Mouse (Mus musculus) forebrain, embryonic 14.5 days (tissue): ENCODE data around the gene Ssbp1. TPM values are rescaled to one million over a fixed set of nuclear protein-coding genes. Genes with fewer than 3 reads are reported as not detected.

ENCODE experiments used
- ATAC-seq: fragments of 200-750 bp; cut with Nextera tagmentation; 2 replicates; pipeline ENCODE4 v1.8.0; 2017; ENCODE audit warnings: mild to moderate bottlenecking, moderate library complexity
- DNase-seq: peaks from one replicate; pipeline ENCODE4 v3.0.0-alpha.2; 2015; ENCODE audit warnings: low spot score
- H3K27ac ChIP-seq: fragments of 300-500 bp; sonication (generic); 2 replicates; pipeline ENCODE4 v1.5.1; 2014; ENCODE audit warnings: low read depth, mild to moderate bottlenecking, control low read depth, low read length, moderate library complexity
- H3K27me3 ChIP-seq: fragments of 300-500 bp; sonication (generic); replicated peaks from 2 replicates; pipeline ENCODE4 v1.6.1; 2014; ENCODE audit warnings: low read length, control low read depth, mixed read lengths; ENCODE audit not compliant: control insufficient read depth, insufficient read depth
- H3K36me3 ChIP-seq: fragments of 300-500 bp; sonication (generic); 2 replicates; pipeline ENCODE4 v1.6.1; 2014; ENCODE audit warnings: low read length, control low read depth; ENCODE audit not compliant: control insufficient read depth, insufficient read depth
- H3K4me1 ChIP-seq: fragments of 300-500 bp; sonication (generic); 2 replicates; pipeline ENCODE4 v1.6.1; 2014; ENCODE audit warnings: antibody characterized with exemption, low read length, control low read depth; ENCODE audit not compliant: control insufficient read depth, insufficient read depth
- H3K4me2 ChIP-seq: fragments of 300-500 bp; sonication (generic); 2 replicates; pipeline ENCODE4 v1.6.1; 2014; ENCODE audit warnings: mild to moderate bottlenecking, control low read depth, low read length
- H3K4me3 ChIP-seq: fragments of 300-500 bp; sonication (generic); 2 replicates; pipeline ENCODE4 v1.5.1; 2014; ENCODE audit warnings: low read depth, low read length, control low read depth
- H3K9ac ChIP-seq: fragments of 300-500 bp; sonication (generic); 2 replicates; pipeline ENCODE4 v1.6.1; 2014; ENCODE audit warnings: mild to moderate bottlenecking, low read length, control low read depth, moderate library complexity
- H3K9me3 ChIP-seq: fragments of 300-500 bp; sonication (generic); replicated peaks from 2 replicates; pipeline ENCODE4 v1.6.1; 2016; ENCODE audit warnings: low read length, control low read depth, mixed read lengths; ENCODE audit not compliant: control insufficient read depth
- WGBS: fragments of 180-500 bp; shearing (Covaris S2); extraction: QIAGEN DNeasy Blood & Tissue Kit; methylation state at CpG from one replicate; pipeline ENCODE4 v1.1.7; 2014; 5-methylcytosine and 5-hydroxymethylcytosine counted together
- polyA plus RNA-seq: library from polyadenylated mRNA; unstranded; fragments of >200 nt; fragmentation: Nextera tagmentation; extraction: Ambion mirVana; gene quantifications from 2 replicates; pipeline ENCODE4 v1.2.1, GENCODE M21; 2014

Gene Ssbp1
- polyA plus RNA-seq: 116 and 140 TPM in 2 replicates

- under 1% methylated on average over 54 of the region's 54 CpGs for WGBS
- Histone ChIP-seq H3K4me2 (peak within 1 kb of the TSS; percentile 67), H3K9ac (peak within 1 kb of the TSS; percentile 89), H3K36me3 (peaks cover 26% of the 10 kb centered on the region), H3K27ac (peak within 1 kb of the TSS; percentile 95), H3K4me3 (peak within 1 kb of the TSS; percentile 79), H3K27me3 (no peaks in the 10 kb centered on the region), H3K9me3 (no peaks in the 10 kb centered on the region), H3K4me1 (peaks cover 4% of the 10 kb centered on the region)
- DNase-seq: peak; percentile 98
- ATAC-seq: peak; percentile 98
These were observed at the start of gene Ssbp1 for GRCm38 (mm10) chr6:40470916-40471719. Gene Ssbp1, plus strand, starts transcription at chr6:40471352.

- no peak overlapping the region for H3K9ac ChIP-seq
- no peak for ATAC-seq
- 87% methylated on average over 1 of the region's 1 CpGs for WGBS
- no peak overlapping the region for H3K4me3 ChIP-seq
- no peaks in the 10 kb centered on the region for H3K27me3 ChIP-seq
- H3K27ac ChIP-seq: no peak overlapping the region
- H3K36me3 ChIP-seq: peaks cover 28% of the 10 kb centered on the region
- H3K4me1 ChIP-seq: peaks cover under 1% of the 10 kb centered on the region; the same call in 1 of the 2 replicates
- DNase-seq: no peak
- no peak overlapping the region for H3K4me2 ChIP-seq
- H3K9me3 ChIP-seq: no peaks in the 10 kb centered on the region
These were observed 48.1 kb upstream of the Ssbp1 start for GRCm38 (mm10) chr6:40423013-40423412.

DNA sequence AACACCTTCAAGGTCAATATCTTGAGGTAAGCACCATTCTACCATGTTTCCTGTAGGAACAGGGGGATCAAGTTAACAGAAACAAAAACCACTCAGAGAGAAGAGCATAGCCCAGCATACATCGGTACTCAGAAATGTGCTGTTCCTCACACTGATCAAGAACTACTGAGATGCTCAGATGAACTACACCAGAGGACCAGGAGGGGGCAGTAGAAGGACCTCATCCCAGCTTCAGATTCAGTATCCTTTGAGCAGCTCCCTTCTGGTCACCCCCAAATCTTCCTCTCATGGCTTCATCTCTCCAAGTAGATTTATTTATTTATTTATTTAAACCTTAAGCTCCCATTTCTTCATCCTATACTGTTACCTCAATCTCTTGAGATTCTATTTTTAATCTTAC lies 47.4 kb upstream of the Ssbp1 start:
- Histone ChIP-seq H3K36me3 (peaks cover 23% of the 10 kb centered on the region), H3K4me1 (peaks cover 6% of the 10 kb centered on the region; the same call in 1 of the 2 replicates), H3K9me3 (no peaks in the 10 kb centered on the region), H3K9ac (no peak overlapping the region), H3K27ac (no peak overlapping the region), H3K27me3 (no peaks in the 10 kb centered on the region), H3K4me3 (no peak overlapping the region), H3K4me2 (no peak overlapping the region)
- WGBS: 61% methylated on average over 1 of the region's 1 CpGs
- ATAC-seq (0 out of 2 replicates have a peak, but pooled peaks have one; percentile 52), DNase-seq (peak; percentile 61)

DNA sequence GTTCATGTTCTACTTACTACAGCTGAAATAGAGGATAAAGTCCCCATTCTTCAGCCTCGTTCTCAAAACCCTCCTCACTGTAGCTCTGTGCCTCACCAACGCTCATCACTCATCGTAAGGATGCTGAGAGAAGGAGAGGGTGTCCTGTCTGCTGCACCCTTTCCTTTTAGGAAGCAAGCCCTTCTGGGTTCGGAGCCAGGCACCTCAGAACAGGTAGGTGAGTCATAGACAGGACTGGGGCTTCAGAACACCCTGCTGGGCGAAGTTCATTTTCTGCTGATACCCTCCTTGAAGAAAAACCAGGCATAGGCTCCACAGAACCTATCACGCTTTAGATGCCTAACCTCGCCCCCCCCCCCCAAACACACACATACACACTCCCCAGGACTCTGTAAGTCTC lies 43.7 kb upstream of the Ssbp1 start:
- no peak overlapping the region for H3K4me3 ChIP-seq
- WGBS: 86% methylated on average over 7 of the region's 7 CpGs
- H3K27me3 ChIP-seq: no peaks in the 10 kb centered on the region
- H3K36me3 ChIP-seq: peaks cover 3% of the 10 kb centered on the region
- H3K27ac ChIP-seq: no peak overlapping the region
- H3K4me1 ChIP-seq: peaks cover 28% of the 10 kb centered on the region
- no peaks in the 10 kb centered on the region for H3K9me3 ChIP-seq
- no peak overlapping the region for H3K4me2 ChIP-seq
- DNase-seq (no peak), ATAC-seq (no peak)
- H3K9ac ChIP-seq: no peak overlapping the region

- no peaks in the 10 kb centered on the region for H3K27me3 ChIP-seq
- H3K4me2 ChIP-seq: peak overlapping the region; percentile 4; the same call in 1 of the 2 replicates
- peak overlapping the region; percentile 74 for H3K27ac ChIP-seq
- peak; percentile 75 for DNase-seq
- no peak overlapping the region; the same call in 1 of the 2 replicates for H3K9ac ChIP-seq
- ATAC-seq: peak; percentile 40; the same call in 1 of the 2 replicates
- no peaks in the 10 kb centered on the region for H3K9me3 ChIP-seq
- H3K36me3 ChIP-seq: no peaks in the 10 kb centered on the region
- no peak overlapping the region for H3K4me3 ChIP-seq
- 54% methylated on average over 3 of the region's 3 CpGs for WGBS
- peaks cover 34% of the 10 kb centered on the region for H3K4me1 ChIP-seq
These were observed 42.5 kb upstream of the Ssbp1 start for GRCm38 (mm10) chr6:40428696-40429095.

GRCm38 (mm10) chr6:40429521-40429931 lies 41.6 kb upstream of the Ssbp1 start:
- peak overlapping the region; percentile 79 for H3K4me2 ChIP-seq
- peak; percentile 81 for DNase-seq
- H3K4me1 ChIP-seq: peaks cover 39% of the 10 kb centered on the region
- H3K9ac ChIP-seq: no peak overlapping the region
- H3K36me3 ChIP-seq: no peaks in the 10 kb centered on the region
- WGBS: 17% methylated on average over 4 of the region's 4 CpGs
- no peaks in the 10 kb centered on the region for H3K9me3 ChIP-seq
- no peak overlapping the region for H3K4me3 ChIP-seq
- H3K27ac ChIP-seq: peak overlapping the region; percentile 85
- peak; percentile 21; the same call in 1 of the 2 replicates for ATAC-seq
- H3K27me3 ChIP-seq: no peaks in the 10 kb centered on the region

DNA sequence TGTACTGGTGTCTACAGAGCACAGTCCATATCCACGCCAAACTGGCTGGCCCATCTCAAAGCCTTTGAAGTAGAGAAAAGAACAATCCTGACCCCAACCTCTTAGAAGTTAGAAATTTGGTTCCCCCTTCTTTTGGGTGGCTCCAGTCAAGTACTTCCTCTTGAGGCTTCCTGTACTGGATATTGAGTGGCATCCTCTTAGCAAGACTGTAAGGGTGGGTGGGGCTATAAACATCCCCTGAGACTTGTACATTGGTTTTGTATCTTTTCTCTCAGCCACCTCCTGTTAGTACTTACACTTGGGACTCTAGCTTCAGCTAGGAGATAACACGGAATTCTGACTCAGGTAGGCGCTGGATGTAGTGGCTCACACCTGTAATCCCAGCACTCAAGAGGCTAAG lies 40.9 kb upstream of the Ssbp1 start:
- H3K9me3 ChIP-seq: no peaks in the 10 kb centered on the region
- H3K4me1 ChIP-seq: peaks cover 41% of the 10 kb centered on the region
- 90% methylated on average over 3 of the region's 3 CpGs for WGBS
- no peak overlapping the region for H3K4me3 ChIP-seq
- H3K27ac ChIP-seq: peak overlapping the region; percentile 85
- H3K36me3 ChIP-seq: no peaks in the 10 kb centered on the region
- ATAC-seq (no peak), DNase-seq (no peak)
- H3K27me3 ChIP-seq: no peaks in the 10 kb centered on the region
- no peak overlapping the region for H3K9ac ChIP-seq
- H3K4me2 ChIP-seq: peak overlapping the region; percentile 79

DNA sequence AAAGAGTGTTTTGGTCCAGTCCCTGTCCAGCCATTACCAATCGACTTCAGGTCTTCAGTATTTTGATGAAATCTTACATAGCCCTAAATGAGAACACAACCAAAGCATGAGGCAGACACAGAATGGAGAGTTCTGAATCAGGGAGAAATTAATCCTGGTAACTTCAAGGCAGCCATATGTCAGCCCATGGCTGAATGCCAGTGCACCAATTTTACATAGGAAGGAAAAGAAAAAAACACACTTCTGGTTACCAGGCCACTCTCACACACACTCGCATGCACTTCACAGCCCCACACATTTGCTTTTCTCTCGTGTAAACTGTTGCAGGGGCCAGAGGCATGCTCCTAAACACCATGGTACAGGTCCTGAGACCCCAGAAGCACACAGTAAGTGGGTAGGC lies 40.3 kb upstream of the Ssbp1 start:
- peaks cover 41% of the 10 kb centered on the region for H3K4me1 ChIP-seq
- DNase-seq (peak; percentile 80), ATAC-seq (no peak)
- H3K9ac ChIP-seq: 0 out of 2 replicates have a peak overlapping the region, but pooled peaks have one; percentile 35
- H3K36me3 ChIP-seq: no peaks in the 10 kb centered on the region
- H3K27me3 ChIP-seq: no peaks in the 10 kb centered on the region
- no peak overlapping the region for H3K4me3 ChIP-seq
- peak overlapping the region; percentile 85 for H3K27ac ChIP-seq
- WGBS: 40% methylated on average over 3 of the region's 3 CpGs
- peak overlapping the region; percentile 79 for H3K4me2 ChIP-seq
- no peaks in the 10 kb centered on the region for H3K9me3 ChIP-seq

DNA sequence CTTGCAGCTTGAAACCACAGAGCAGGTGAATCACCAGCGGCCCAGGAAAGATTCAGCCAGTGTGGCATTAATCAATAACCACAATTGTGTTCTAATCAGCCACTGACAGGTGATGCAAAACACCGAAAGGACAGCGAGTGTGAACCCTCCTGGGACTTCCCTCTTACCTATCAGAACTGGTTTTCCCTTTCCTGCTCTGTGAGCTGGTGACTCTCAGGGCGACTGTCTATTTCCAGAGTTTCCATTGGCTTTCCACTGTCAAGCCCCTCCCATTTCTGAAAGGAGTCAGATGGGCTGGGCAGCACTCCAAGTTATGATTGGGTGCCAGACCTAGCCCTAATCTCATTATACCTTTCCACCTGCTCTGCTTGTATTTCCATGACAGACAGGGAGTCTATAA lies 39.8 kb upstream of the Ssbp1 start:
- ATAC-seq (peak; percentile 12; the same call in 1 of the 2 replicates), DNase-seq (peak; percentile 80)
- Histone ChIP-seq H3K27ac (peak overlapping the region; percentile 85), H3K27me3 (no peaks in the 10 kb centered on the region), H3K4me3 (no peak overlapping the region), H3K36me3 (no peaks in the 10 kb centered on the region), H3K9ac (0 out of 2 replicates have a peak overlapping the region, but pooled peaks have one; percentile 35), H3K4me2 (peak overlapping the region; percentile 79), H3K9me3 (no peaks in the 10 kb centered on the region), H3K4me1 (peaks cover 43% of the 10 kb centered on the region)
- whole genome bisulfite sequencing: 48% methylated on average over 4 of the region's 4 CpGs
